Mouse (Mus musculus): ENCODE results near the gene Sgo1. TPM values are rescaled to one million over a fixed set of nuclear protein-coding genes. Genes with fewer than 3 reads are reported as not detected.

The Sgo1 gene
- polyA plus RNA-seq, 1 experiment from 2014 or later: 33.7 TPM

DNA sequence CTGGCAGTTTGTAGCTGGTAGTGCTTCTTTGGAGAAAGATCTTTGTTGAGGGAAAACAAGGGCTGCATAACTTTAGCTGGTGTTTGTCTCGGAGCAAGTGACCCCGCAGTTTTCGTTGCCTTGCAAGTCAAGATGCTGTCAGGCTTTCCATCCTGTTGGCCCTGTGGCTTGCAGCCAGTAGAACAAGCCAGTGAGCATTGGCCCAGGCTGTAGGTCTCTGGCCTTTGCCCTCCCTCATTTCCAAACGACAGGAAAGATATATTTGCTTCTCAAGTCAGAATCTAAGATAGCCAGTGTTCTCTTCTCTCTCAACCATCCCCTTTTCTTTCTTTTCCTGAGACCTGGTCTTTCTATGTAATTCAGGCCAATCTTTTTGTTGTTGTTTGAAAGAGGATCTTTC, 61.6 kb downstream of the Sgo1 start:
- WGBS: 70% methylated on average over 4 of the region's 4 CpGs
- H3K27me3 ChIP-seq (ENCODE audit: insufficient read depth, poor library complexity, severe bottlenecking): no peaks in the 10 kb centered on the region

DNA sequence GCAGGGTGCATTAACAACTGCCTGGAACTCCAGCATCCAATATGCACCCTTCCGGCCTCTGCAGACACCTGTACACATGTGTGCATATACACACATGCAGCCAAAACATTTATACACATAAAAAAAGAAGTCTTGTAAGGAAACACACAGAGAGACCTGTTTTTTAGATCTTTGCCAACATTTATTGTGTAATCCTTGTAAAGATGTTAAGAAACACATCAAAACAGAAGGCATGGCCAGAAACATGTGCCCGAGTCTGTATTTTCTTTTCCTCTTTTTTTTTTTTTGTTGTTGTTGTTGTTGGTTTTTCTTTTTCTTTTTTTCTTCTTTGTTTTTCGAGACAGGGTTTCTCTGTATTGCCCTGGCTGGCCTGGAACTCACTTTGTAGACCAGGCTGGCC, 63.0 kb downstream of the Sgo1 start:
- H3K36me3 ChIP-seq: peaks cover 15% of the 10 kb centered on the region
- H3K27me3 ChIP-seq (ENCODE audit: insufficient read depth, poor library complexity, severe bottlenecking): no peaks in the 10 kb centered on the region
- no peak for DNase-seq (ENCODE audit: low spot score)
- H3K4me3 ChIP-seq: no peak overlapping the region
- no peaks in the 10 kb centered on the region for H3K9me3 ChIP-seq
- 90% methylated on average over 3 of the region's 3 CpGs for WGBS
- no peaks in the 10 kb centered on the region for H3K4me1 ChIP-seq
- H3K27ac ChIP-seq: no peak overlapping the region

More for the DNA sequence above, 61.6 kb downstream of the Sgo1 start:
- H3K4me3 ChIP-seq: no peak overlapping the region
- peaks cover 18% of the 10 kb centered on the region for H3K36me3 ChIP-seq
- no peaks in the 10 kb centered on the region for H3K4me1 ChIP-seq
- H3K9me3 ChIP-seq: no peaks in the 10 kb centered on the region
- H3K27ac ChIP-seq: no peak overlapping the region
- DNase-seq (ENCODE audit: low spot score): no peak

Other genes starting within 250 kb of the Sgo1 start
- gene Efhb, start 226.0 kb downstream of the Sgo1 start, polyA plus RNA-seq (2016; fragmentation: Nextera tagmentation; extraction: Ambion mirVana): 0.28 and 0.38 TPM in 2 replicates
- gene Rab5a, start 210.1 kb downstream of the Sgo1 start, polyA plus RNA-seq (2016; fragmentation: Nextera tagmentation; extraction: Ambion mirVana): 71.7 and 90.6 TPM in 2 replicates
- gene Pp2d1, start 149.9 kb downstream of the Sgo1 start, polyA plus RNA-seq (2016; fragmentation: Nextera tagmentation; extraction: Ambion mirVana): 0.27 and 0.34 TPM in 2 replicates
- gene Kat2b, start 122.5 kb downstream of the Sgo1 start, polyA plus RNA-seq (2016; fragmentation: Nextera tagmentation; extraction: Ambion mirVana): 4.1 and 5.9 TPM in 2 replicates
- not detected in 2 replicates for gene Sult1c2, start 157.0 kb upstream of the Sgo1 start, polyA plus RNA-seq (2016; fragmentation: Nextera tagmentation; extraction: Ambion mirVana)

All from heart, embryonic 10.5 days (tissue).